Mouse (Mus musculus): ENCODE measurements around the gene Dusp1. TPM values are rescaled to one million over a fixed set of nuclear protein-coding genes. Genes with fewer than 3 reads are reported as not detected.

Dusp1 gene
- polyA plus RNA-seq, 1 experiment from 2014 or later, result 19.8 TPM

DNA sequence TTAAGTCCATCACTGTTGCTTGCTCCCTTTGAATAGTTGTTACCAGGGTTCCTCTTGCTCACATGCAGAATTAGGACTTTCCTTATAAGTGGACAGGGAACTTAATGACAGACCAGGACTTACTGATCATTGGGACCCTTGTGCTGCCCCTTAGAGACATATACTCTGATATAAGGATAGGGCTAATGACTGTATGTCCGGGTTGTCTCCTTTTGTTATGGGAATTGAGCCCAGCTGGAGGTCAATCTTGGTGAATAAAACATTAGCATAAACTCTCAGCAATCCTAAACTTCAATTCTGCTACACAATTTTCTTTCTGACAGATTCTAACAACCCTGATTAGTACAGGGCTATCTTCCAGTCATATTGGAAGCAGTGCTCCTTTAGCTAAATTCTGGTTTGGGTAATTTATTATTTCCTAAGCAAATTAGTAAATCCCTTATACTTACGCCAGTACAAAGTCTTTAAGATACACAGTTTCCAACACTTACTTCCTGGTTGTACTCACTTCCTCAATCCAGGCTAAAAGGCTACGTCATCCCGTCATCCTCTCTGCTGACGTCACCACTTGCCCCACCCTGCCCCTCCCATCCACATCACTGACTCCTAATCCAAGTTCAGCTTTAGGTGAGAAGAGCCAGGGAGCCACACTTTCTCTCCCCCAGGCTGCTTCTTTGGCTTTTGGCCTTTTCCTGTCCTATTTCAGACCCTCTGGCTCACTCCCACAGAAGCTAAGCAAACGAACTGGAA, 24.0 kb downstream of the Dusp1 start:
- no peak overlapping the region for H3K27ac ChIP-seq (ENCODE audit: low read depth, low read length)
- no peaks in the 10 kb centered on the region for H3K9me3 ChIP-seq (ENCODE audit: control insufficient read depth, low read length)
- H3K9ac ChIP-seq (ENCODE audit: low read depth, low read length), result no peak overlapping the region
- no peak overlapping the region for H3K4me3 ChIP-seq (ENCODE audit: low read length)
- no peaks in the 10 kb centered on the region for H3K4me1 ChIP-seq (ENCODE audit: control insufficient read depth, insufficient read depth, low read length)
- 28% methylated on average over 6 of the region's 6 CpGs for WGBS
- no peak for ATAC-seq (ENCODE audit: low FRiP score, low TSS enrichment)
- H3K36me3 ChIP-seq (ENCODE audit: control insufficient read depth, insufficient read depth, low read length), result no peaks in the 10 kb centered on the region
- no peaks in the 10 kb centered on the region for H3K27me3 ChIP-seq (ENCODE audit: control insufficient read depth, insufficient read depth, low read length)
- H3K4me2 ChIP-seq (replicated peaks; ENCODE audit: low read depth, low read length), result peak overlapping the region; percentile 10; the same call in 1 of the 2 replicates

DNA sequence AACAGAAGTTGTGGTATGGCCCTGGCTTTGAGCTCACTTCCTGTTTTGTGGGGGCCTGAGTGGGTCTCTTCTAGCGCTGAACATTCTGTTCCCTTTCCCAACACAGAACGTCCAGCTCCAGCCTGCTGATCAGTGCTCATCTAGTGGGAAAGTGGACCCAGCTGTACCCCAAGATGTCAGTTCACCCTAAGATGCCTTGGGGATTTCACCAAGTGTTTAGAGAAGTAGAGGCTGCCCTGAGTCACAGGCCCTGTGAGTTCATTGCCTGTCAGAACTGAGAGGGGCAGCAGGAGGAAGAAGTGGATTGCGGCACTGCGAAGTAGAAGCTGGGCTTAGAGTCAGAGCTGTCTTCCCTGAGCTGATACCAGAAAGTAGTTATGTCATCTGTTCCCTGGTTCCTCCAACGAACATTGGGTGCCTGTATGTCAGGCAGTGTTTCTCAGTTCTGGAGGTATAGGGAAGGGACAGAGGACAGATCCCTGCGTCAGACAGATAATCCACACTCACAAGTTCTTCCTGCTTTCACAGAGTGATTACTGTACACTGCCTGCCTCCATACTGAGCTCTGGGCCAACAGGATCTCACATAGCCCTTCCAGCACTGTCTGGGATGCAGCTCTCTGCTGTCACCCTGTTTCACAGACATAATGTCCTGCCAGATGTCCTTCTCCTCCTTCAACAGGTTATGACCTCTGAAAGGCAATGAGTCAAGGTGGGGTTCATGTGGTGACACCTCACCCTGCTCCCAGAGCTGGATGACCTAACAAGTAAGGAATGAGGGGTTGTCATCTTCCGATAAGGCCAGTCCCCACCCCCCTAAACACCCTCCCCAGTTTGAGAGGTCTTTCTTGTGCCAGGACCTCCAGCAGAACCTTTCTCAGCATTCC, 26.4 kb downstream of the Dusp1 start:
- Histone ChIP-seq H3K4me3 (ENCODE audit: low read length) (no peak overlapping the region), H3K36me3 (ENCODE audit: control insufficient read depth, insufficient read depth, low read length) (no peaks in the 10 kb centered on the region), H3K9ac (ENCODE audit: low read depth, low read length) (no peak overlapping the region), H3K4me2 (replicated peaks; ENCODE audit: low read depth, low read length) (no peak overlapping the region), H3K9me3 (ENCODE audit: control insufficient read depth, low read length) (no peaks in the 10 kb centered on the region), H3K27ac (ENCODE audit: low read depth, low read length) (no peak overlapping the region), H3K27me3 (ENCODE audit: control insufficient read depth, insufficient read depth, low read length) (no peaks in the 10 kb centered on the region), H3K4me1 (ENCODE audit: control insufficient read depth, insufficient read depth, low read length) (0 out of 2 replicates have a peak, but pooled peaks cover 3% of the 10 kb centered on the region)
- 81% methylated on average over 7 of the region's 7 CpGs for WGBS
- ATAC-seq (ENCODE audit: low FRiP score, low TSS enrichment), result no peak

DNA sequence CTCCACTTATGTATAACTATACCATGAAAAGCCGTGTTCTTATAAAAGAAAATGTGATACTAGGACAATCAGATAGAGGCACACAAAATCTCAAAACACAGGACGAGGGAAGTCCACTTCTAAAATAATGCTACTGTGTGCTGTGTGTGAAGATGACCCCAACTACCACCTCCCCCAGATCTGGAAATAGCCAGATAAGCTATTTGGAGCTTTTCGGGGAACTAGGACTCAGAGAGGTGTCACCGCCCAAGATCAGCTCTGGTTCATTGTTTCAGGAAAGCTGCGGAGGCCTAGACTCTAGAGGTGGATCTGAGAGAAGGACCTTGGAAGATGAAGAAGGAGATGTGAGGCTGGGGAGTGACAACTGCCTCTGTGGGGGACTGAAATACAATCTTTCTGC, 27.2 kb downstream of the Dusp1 start:
- no peak overlapping the region for H3K9ac ChIP-seq (ENCODE audit: low read depth, low read length)
- H3K4me2 ChIP-seq (replicated peaks; ENCODE audit: low read depth, low read length), result no peak overlapping the region
- ATAC-seq (ENCODE audit: low FRiP score, low TSS enrichment), result no peak
- no peaks in the 10 kb centered on the region for H3K36me3 ChIP-seq (ENCODE audit: control insufficient read depth, insufficient read depth, low read length)
- 0 out of 2 replicates have a peak, but pooled peaks cover 3% of the 10 kb centered on the region for H3K4me1 ChIP-seq (ENCODE audit: control insufficient read depth, insufficient read depth, low read length)
- H3K4me3 ChIP-seq (ENCODE audit: low read length), result no peak overlapping the region
- H3K27me3 ChIP-seq (ENCODE audit: control insufficient read depth, insufficient read depth, low read length), result no peaks in the 10 kb centered on the region
- no peak overlapping the region for H3K27ac ChIP-seq (ENCODE audit: low read depth, low read length)
- WGBS, result 86% methylated on average over 5 of the region's 5 CpGs
- no peaks in the 10 kb centered on the region for H3K9me3 ChIP-seq (ENCODE audit: control insufficient read depth, low read length)

DNA sequence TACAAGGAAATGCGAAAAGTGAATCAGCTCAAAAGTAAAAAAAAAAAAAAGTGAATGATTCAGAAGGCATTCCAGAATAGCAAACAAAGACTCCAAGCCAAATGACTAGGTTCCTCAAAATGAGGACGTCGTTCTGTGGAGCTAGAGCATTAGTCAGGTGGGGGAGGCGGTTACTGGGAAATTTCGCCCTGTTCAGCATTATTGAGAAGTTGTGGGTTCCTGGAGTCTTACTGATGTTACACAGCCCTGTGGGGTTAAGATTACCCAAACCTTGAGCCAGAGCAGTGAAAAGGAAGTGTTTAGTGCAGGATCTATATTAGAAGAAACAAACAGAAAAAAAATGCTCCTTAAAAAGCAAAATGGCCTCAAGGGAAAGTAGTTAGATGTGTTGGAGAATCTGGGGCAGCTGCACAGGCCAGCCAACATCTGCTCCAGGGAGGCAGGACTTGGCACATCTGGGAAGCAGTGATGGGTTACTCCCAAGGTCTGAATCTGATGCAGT, 28.0 kb downstream of the Dusp1 start:
- WGBS, result 81% methylated on average over 5 of the region's 5 CpGs

DNA sequence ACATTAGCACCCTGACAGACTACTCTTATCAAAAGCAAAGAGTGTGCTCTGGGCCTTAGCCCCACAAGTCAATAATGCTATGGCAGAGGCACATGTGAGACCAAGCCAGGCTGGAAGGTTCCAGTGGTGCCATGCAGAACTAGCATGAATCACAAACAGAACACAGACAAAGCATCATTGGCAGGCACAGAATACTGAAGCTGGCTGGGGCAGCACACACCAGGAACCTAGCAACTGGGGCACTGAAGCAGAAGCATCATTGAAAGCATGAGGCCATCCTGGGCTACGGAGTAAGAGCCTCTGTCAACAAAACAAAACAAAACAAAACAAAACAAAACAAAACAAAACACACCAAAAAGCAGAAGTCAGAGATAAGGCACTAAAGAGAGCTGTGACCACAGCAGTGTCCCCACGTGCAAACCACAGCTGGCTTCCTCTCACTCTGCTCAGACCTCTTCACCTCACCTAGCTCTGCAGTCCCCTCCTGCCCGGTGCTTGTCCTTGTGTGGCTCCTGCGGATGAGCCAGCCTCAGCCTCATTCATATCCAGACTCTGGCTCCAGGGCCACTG, 29.4 kb downstream of the Dusp1 start:
- H3K4me1 ChIP-seq (ENCODE audit: control insufficient read depth, insufficient read depth, low read length), result 0 out of 2 replicates have a peak, but pooled peaks cover 3% of the 10 kb centered on the region
- H3K9ac ChIP-seq (ENCODE audit: low read depth, low read length), result no peak overlapping the region
- H3K4me2 ChIP-seq (replicated peaks; ENCODE audit: low read depth, low read length), result no peak overlapping the region
- no peak overlapping the region for H3K27ac ChIP-seq (ENCODE audit: low read depth, low read length)
- no peaks in the 10 kb centered on the region for H3K27me3 ChIP-seq (ENCODE audit: control insufficient read depth, insufficient read depth, low read length)
- 58% methylated on average over 4 of the region's 4 CpGs for WGBS
- no peaks in the 10 kb centered on the region for H3K9me3 ChIP-seq (ENCODE audit: control insufficient read depth, low read length)
- no peaks in the 10 kb centered on the region for H3K36me3 ChIP-seq (ENCODE audit: control insufficient read depth, insufficient read depth, low read length)
- H3K4me3 ChIP-seq (ENCODE audit: low read length), result no peak overlapping the region
- ATAC-seq (ENCODE audit: low FRiP score, low TSS enrichment), result no peak

More for the DNA sequence above, 28.0 kb downstream of the Dusp1 start:
- no peak overlapping the region for H3K27ac ChIP-seq (ENCODE audit: low read depth, low read length)
- no peak overlapping the region for H3K4me3 ChIP-seq (ENCODE audit: low read length)
- H3K27me3 ChIP-seq (ENCODE audit: control insufficient read depth, insufficient read depth, low read length), result no peaks in the 10 kb centered on the region
- H3K4me2 ChIP-seq (replicated peaks; ENCODE audit: low read depth, low read length), result no peak overlapping the region
- H3K4me1 ChIP-seq (ENCODE audit: control insufficient read depth, insufficient read depth, low read length), result 0 out of 2 replicates have a peak, but pooled peaks cover 3% of the 10 kb centered on the region
- ATAC-seq (ENCODE audit: low FRiP score, low TSS enrichment), result no peak
- H3K9ac ChIP-seq (ENCODE audit: low read depth, low read length), result no peak overlapping the region
- H3K9me3 ChIP-seq (ENCODE audit: control insufficient read depth, low read length), result no peaks in the 10 kb centered on the region
- no peaks in the 10 kb centered on the region for H3K36me3 ChIP-seq (ENCODE audit: control insufficient read depth, insufficient read depth, low read length)

DNA sequence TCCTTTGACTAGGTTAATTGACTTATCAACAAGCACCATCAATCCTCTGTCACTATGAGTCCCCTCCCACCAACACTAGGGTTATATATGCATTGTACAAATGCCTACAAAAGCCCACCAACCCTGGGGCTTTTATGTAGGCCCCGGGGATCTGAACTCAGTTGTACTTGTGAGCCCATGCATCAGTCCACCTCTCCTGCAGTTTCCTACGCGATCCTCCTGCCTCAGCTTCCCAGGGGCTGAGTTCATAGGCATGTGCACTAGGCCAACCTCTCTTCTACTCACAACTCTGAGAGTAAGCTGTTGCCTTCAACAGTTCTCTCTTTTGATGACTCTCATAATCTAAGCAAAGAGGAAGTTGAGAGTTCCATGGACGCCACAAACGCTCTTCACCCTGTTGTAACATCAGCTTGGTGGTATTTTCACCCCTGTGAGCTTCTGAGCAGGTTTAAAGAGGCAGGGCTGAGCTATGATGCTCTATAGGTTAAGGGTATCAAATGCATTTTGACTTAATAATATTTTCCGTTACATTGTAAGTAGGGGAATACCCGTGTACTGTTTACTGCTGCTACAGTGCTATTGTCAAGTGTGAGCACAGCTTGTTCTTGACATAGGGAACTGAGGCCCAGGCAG, 30.4 kb downstream of the Dusp1 start:
- Histone ChIP-seq H3K4me3 (ENCODE audit: low read length) (no peak overlapping the region), H3K27me3 (ENCODE audit: control insufficient read depth, insufficient read depth, low read length) (no peaks in the 10 kb centered on the region), H3K4me1 (ENCODE audit: control insufficient read depth, insufficient read depth, low read length) (0 out of 2 replicates have a peak, but pooled peaks cover 3% of the 10 kb centered on the region), H3K9me3 (ENCODE audit: control insufficient read depth, low read length) (no peaks in the 10 kb centered on the region), H3K27ac (ENCODE audit: low read depth, low read length) (no peak overlapping the region), H3K4me2 (replicated peaks; ENCODE audit: low read depth, low read length) (no peak overlapping the region), H3K9ac (ENCODE audit: low read depth, low read length) (no peak overlapping the region), H3K36me3 (ENCODE audit: control insufficient read depth, insufficient read depth, low read length) (no peaks in the 10 kb centered on the region)
- ATAC-seq (ENCODE audit: low FRiP score, low TSS enrichment), result no peak
- WGBS, result 86% methylated on average over 7 of the region's 7 CpGs

DNA sequence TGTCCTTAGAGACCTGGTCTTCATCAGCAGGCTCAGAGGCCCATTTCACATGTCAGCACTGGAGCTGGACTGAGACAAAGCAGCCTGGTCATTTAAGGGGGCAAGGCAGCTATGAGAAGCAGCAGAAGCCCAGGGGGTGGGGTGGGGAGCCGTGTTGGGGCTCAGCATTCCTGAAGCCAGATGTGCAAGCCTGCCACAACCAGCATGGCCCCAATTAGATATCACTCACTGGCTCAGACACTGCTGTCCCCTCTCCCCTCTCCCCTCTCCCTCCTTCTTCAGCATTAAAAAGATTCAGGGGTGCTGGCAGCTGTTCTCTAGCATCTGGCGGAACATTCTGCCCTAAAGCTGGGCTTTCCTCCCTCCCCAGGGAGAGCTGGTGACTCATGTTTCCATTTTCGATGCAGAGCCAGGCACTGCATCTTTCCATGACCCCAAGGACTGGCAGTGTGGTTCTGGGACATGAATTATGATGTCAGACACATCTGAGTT, 31.3 kb downstream of the Dusp1 start:
- no peaks in the 10 kb centered on the region for H3K9me3 ChIP-seq (ENCODE audit: control insufficient read depth, low read length)
- H3K4me1 ChIP-seq (ENCODE audit: control insufficient read depth, insufficient read depth, low read length), result 0 out of 2 replicates have a peak, but pooled peaks cover 3% of the 10 kb centered on the region
- H3K9ac ChIP-seq (ENCODE audit: low read depth, low read length), result no peak overlapping the region
- no peak overlapping the region for H3K27ac ChIP-seq (ENCODE audit: low read depth, low read length)
- no peak overlapping the region for H3K4me2 ChIP-seq (replicated peaks; ENCODE audit: low read depth, low read length)
- no peak for ATAC-seq (ENCODE audit: low FRiP score, low TSS enrichment)
- no peaks in the 10 kb centered on the region for H3K27me3 ChIP-seq (ENCODE audit: control insufficient read depth, insufficient read depth, low read length)
- WGBS, result 23% methylated on average over 3 of the region's 3 CpGs
- H3K36me3 ChIP-seq (ENCODE audit: control insufficient read depth, insufficient read depth, low read length), result no peaks in the 10 kb centered on the region
- no peak overlapping the region for H3K4me3 ChIP-seq (ENCODE audit: low read length)

DNA sequence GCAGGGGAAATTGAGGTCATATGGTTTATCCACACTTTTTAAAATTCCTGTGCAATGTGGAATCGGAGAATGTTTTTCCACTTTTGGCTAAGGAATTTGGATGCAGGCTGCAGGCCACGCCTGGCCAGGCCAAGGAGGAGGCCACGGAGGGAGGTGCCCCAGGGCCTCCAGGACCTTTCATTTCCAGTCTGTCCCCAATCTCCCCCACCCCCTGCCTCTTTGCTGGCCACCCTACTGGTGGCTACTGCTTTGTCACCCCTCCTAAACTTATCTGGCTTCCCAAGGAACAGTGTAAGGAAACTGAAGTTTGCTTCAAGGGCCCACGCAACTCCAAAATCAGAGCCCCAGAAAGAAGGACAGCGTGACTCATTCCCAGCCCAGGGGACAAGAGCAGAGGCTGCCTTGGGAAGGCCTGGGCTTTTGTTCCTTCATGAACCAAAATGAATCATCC, 32.1 kb downstream of the Dusp1 start:
- no peak overlapping the region for H3K27ac ChIP-seq (ENCODE audit: low read depth, low read length)
- H3K4me1 ChIP-seq (ENCODE audit: control insufficient read depth, insufficient read depth, low read length), result 0 out of 2 replicates have a peak, but pooled peaks cover 3% of the 10 kb centered on the region
- H3K4me2 ChIP-seq (replicated peaks; ENCODE audit: low read depth, low read length), result no peak overlapping the region
- no peak overlapping the region for H3K9ac ChIP-seq (ENCODE audit: low read depth, low read length)
- H3K36me3 ChIP-seq (ENCODE audit: control insufficient read depth, insufficient read depth, low read length), result no peaks in the 10 kb centered on the region
- WGBS, result 74% methylated on average over 5 of the region's 5 CpGs
- no peak for ATAC-seq (ENCODE audit: low FRiP score, low TSS enrichment)
- H3K27me3 ChIP-seq (ENCODE audit: control insufficient read depth, insufficient read depth, low read length), result no peaks in the 10 kb centered on the region
- no peaks in the 10 kb centered on the region for H3K9me3 ChIP-seq (ENCODE audit: control insufficient read depth, low read length)
- H3K4me3 ChIP-seq (ENCODE audit: low read length), result no peak overlapping the region
